Mouse (Mus musculus): ENCODE results near the gene Lipo3. TPM values are rescaled to one million over a fixed set of nuclear protein-coding genes. Genes with fewer than 3 reads are reported as not detected.

Gene Lipo3
- polyA plus RNA-seq, 1 experiment from 2014 or later = 13.5 TPM

Small RNA genes lying within 50 kb of the gene (microRNA-seq; reads per million reads assigned to microRNA genes)
- not detected for gene Gm27440

Other genes with a start within 250 kb of the Lipo3 start
- gene Lipo4, start 244.2 kb downstream of the Lipo3 start, polyA plus RNA-seq (2014; fragmentation: Nextera tagmentation; extraction: Ambion mirVana) = not detected in 2 replicates
- not detected in 2 replicates for gene Gm8978, start 136.7 kb downstream of the Lipo3 start, polyA plus RNA-seq (2014; fragmentation: Nextera tagmentation; extraction: Ambion mirVana)
- not detected in 2 replicates for gene Lipo2, start 10.6 kb downstream of the Lipo3 start, polyA plus RNA-seq (2014; fragmentation: Nextera tagmentation; extraction: Ambion mirVana)
- not detected in 2 replicates for gene Lipo1, start 25.5 kb upstream of the Lipo3 start, polyA plus RNA-seq (2014; fragmentation: Nextera tagmentation; extraction: Ambion mirVana)
- not detected in 2 replicates for gene Lipf, start 199.2 kb upstream of the Lipo3 start, polyA plus RNA-seq (2014; fragmentation: Nextera tagmentation; extraction: Ambion mirVana)
- not detected in 2 replicates for gene Lipk, start 246.3 kb upstream of the Lipo3 start, polyA plus RNA-seq (2014; fragmentation: Nextera tagmentation; extraction: Ambion mirVana)

Measured in intestine, embryonic 14.5 days (tissue).